Mouse (Mus musculus) neural tube, embryonic 12.5 days (tissue): ENCODE results near the gene Pxdn. TPM values are rescaled to one million over a fixed set of nuclear protein-coding genes. Genes with fewer than 3 reads are reported as not detected.

Experiments
- ATAC-seq: fragments of 200-750 bp; cut with Nextera tagmentation; 2 replicates; pipeline ENCODE4 v1.8.0; 2017; ENCODE audit warnings: low read depth, mild to moderate bottlenecking, moderate TSS enrichment, moderate library complexity; ENCODE audit not compliant: low FRiP score
- H3K27ac ChIP-seq: fragments of 300-500 bp; sonication (generic); 2 replicates; pipeline ENCODE4 v1.5.1; 2016
- H3K27me3 ChIP-seq: fragments of 300-500 bp; sonication (generic); replicated peaks from 2 replicates; pipeline ENCODE4 v1.6.1; 2016; ENCODE audit warnings: mild to moderate bottlenecking
- H3K36me3 ChIP-seq: fragments of 300-500 bp; sonication (generic); 2 replicates; pipeline ENCODE4 v1.6.1; 2016; ENCODE audit warnings: mild to moderate bottlenecking
- H3K4me1 ChIP-seq: fragments of 300-500 bp; sonication (generic); 2 replicates; pipeline ENCODE4 v1.6.1; 2016
- H3K4me2 ChIP-seq: fragments of 300-500 bp; sonication (generic); replicated peaks from 2 replicates; pipeline ENCODE4 v1.6.1; 2016; ENCODE audit warnings: mild to moderate bottlenecking
- H3K4me3 ChIP-seq: fragments of 300-500 bp; sonication (generic); 2 replicates; pipeline ENCODE4 v1.5.1; 2016
- H3K9ac ChIP-seq: fragments of 300-500 bp; sonication (generic); 2 replicates; pipeline ENCODE4 v1.6.1; 2016; ENCODE audit warnings: mild to moderate bottlenecking
- H3K9me3 ChIP-seq: fragments of 300-500 bp; sonication (generic); 2 replicates; pipeline ENCODE4 v1.6.1; 2016; ENCODE audit warnings: mild to moderate bottlenecking
- WGBS: fragments of 180-500 bp; shearing (Covaris S2); methylation state at CpG from one replicate; pipeline ENCODE4 v1.1.7; 2016; 5-methylcytosine and 5-hydroxymethylcytosine counted together
- polyA plus RNA-seq: library from polyadenylated mRNA; unstranded; fragments of >200 nt; fragmentation: Nextera tagmentation; extraction: Ambion mirVana; gene quantifications from 2 replicates; pipeline ENCODE4 v1.2.1, GENCODE M21; 2016

Pxdn gene
- polyA plus RNA-seq, 1 experiment from 2014 or later: 74.1 TPM

DNA sequence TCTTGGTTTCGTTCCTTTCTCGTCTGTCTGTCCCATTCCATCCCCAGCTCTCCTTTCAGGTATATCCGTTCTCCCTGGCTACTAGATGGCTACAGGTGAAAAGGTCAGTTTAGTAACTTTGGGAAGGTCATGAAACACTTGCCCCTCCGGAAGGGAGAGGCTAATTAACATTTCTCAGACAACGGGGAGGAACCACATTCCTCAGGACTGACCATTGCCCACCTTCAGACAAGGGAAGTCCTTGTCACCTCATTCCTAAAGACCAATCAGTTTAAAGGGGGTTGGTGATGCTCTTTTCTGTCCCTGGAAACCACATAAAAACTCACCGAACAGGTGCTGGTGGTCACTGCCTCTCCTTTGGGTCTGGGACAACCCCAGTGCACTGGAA, 124.7 kb downstream of the Pxdn start:
- H3K9ac ChIP-seq: no peak overlapping the region
- ATAC-seq: no peak
- no peaks in the 10 kb centered on the region for H3K4me1 ChIP-seq
- no peak overlapping the region for H3K27ac ChIP-seq
- H3K36me3 ChIP-seq: no peaks in the 10 kb centered on the region
- WGBS: 35% methylated on average over 6 of the region's 6 CpGs
- no peak overlapping the region for H3K4me3 ChIP-seq
- no peak overlapping the region for H3K4me2 ChIP-seq
- H3K9me3 ChIP-seq: no peaks in the 10 kb centered on the region
- H3K27me3 ChIP-seq: no peaks in the 10 kb centered on the region

Other genes with a start within 250 kb of the Pxdn start
- gene Tpo, start 195.0 kb downstream of the Pxdn start, polyA plus RNA-seq: 0.08 TPM in 1 of 2 replicates, not detected in the other